Mouse (Mus musculus) stomach, embryonic 14.5 days (tissue): ENCODE measurements around the gene Rpl31. TPM values are rescaled to one million over a fixed set of nuclear protein-coding genes. Genes with fewer than 3 reads are reported as not detected.
A peak's percentile ranks its signal among the peaks of the same experiment; 100 is the strongest.

Source experiments
- ATAC-seq: fragments of 200-750 bp; cut with Nextera tagmentation; 2 replicates; pipeline ENCODE4 v1.8.0; 2017; ENCODE audit warnings: low read depth, moderate TSS enrichment; ENCODE audit not compliant: insufficient number of reproducible peaks, insufficient read depth, low FRiP score
- H3K27ac ChIP-seq: fragments of 300-500 bp; sonication (generic); 2 replicates; pipeline ENCODE4 v1.5.1; 2014; ENCODE audit warnings: mild to moderate bottlenecking, low read length, moderate library complexity, mixed read lengths
- H3K27me3 ChIP-seq: fragments of 300-500 bp; sonication (generic); 2 replicates; pipeline ENCODE4 v1.6.1; 2014; ENCODE audit warnings: low read length, control low read depth, mixed read lengths; ENCODE audit not compliant: control insufficient read depth, insufficient read depth
- H3K36me3 ChIP-seq: fragments of 300-500 bp; sonication (generic); 2 replicates; pipeline ENCODE4 v1.6.1; 2014; ENCODE audit warnings: mild to moderate bottlenecking, control low read depth, low read length, moderate library complexity, mixed read lengths; ENCODE audit not compliant: control insufficient read depth, insufficient read depth
- H3K4me1 ChIP-seq: fragments of 300-500 bp; sonication (generic); 2 replicates; pipeline ENCODE4 v1.6.1; 2014; ENCODE audit warnings: low read length, control low read depth, mixed read lengths; ENCODE audit not compliant: control insufficient read depth, insufficient read depth
- H3K4me2 ChIP-seq: fragments of 300-500 bp; sonication (generic); replicated peaks from 2 replicates; pipeline ENCODE4 v1.6.1; 2014; ENCODE audit warnings: low read depth, low read length, control low read depth
- H3K4me3 ChIP-seq: fragments of 300-500 bp; sonication (generic); 2 replicates; pipeline ENCODE4 v1.5.1; 2014; ENCODE audit warnings: low read depth, low read length, control low read depth
- H3K9ac ChIP-seq: fragments of 300-500 bp; sonication (generic); replicated peaks from 2 replicates; pipeline ENCODE4 v1.6.1; 2014; ENCODE audit warnings: low read depth, mild to moderate bottlenecking, control low read depth, low read length, moderate library complexity, mixed read lengths
- H3K9me3 ChIP-seq: fragments of 300-500 bp; sonication (generic); 2 replicates; pipeline ENCODE4 v1.6.1; 2016; ENCODE audit warnings: low read depth, low read length, control low read depth; ENCODE audit not compliant: control insufficient read depth
- WGBS: fragments of 180-500 bp; shearing (Covaris S2); extraction: QIAGEN DNeasy Blood & Tissue Kit; methylation state at CpG from one replicate; pipeline ENCODE4 v1.1.7; 2014; 5-methylcytosine and 5-hydroxymethylcytosine counted together
- polyA plus RNA-seq: library from polyadenylated mRNA; unstranded; fragments of >200 nt; fragmentation: Nextera tagmentation; extraction: Ambion mirVana; gene quantifications from 2 replicates; pipeline ENCODE4 v1.2.1, GENCODE M21; 2014

Rpl31 gene
- polyA plus RNA-seq, 1 experiment from 2014 or later = 805 TPM

DNA sequence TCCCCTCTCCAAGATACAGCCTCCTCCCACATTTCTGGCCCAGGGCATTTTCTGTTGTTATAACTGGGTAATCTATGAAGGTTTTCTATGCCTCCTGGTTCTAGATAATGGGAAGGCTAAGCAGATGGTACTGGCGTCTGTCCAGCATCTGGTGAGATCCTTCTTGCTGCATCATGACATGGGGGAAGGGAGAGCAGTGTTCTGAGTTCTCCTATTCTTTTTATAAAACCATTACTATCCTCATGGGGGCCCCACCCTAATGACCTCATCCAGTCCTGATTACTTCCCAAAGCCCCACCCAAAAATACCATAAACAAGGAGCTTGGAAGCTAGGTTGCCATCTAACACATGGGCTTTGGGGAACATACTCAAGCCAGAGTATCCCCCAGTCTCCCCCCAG lies 18.6 kb upstream of the Rpl31 start:
- no peak for ATAC-seq
- Histone ChIP-seq H3K4me3 (no peak overlapping the region), H3K4me1 (no peaks in the 10 kb centered on the region), H3K27ac (no peak overlapping the region), H3K4me2 (no peak overlapping the region), H3K27me3 (no peaks in the 10 kb centered on the region), H3K9me3 (no peaks in the 10 kb centered on the region), H3K36me3 (no peaks in the 10 kb centered on the region), H3K9ac (no peak overlapping the region)
- WGBS = 71% methylated on average over 1 of the region's 1 CpGs

DNA sequence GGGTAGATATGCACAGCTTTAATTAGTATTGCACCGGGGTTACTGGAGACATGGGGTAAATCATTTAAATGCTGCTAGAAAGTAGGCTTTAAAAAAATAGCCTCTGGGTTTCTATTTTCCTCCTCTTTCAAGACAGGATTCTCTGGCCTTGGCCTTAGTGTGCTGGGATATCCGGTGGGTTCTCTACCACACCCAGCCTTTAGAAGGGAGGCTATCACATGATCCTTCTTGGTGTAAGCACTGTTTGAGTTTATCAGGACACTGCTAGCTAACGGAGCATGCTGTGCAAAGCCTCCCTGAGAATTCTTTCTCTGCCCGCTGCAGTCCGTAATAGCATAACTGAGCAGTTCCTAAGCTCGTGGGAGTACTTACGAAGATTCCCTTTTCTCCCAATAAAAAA lies 18.2 kb upstream of the Rpl31 start:
- Histone ChIP-seq H3K36me3 (no peaks in the 10 kb centered on the region), H3K4me2 (no peak overlapping the region), H3K9me3 (no peaks in the 10 kb centered on the region), H3K4me1 (no peaks in the 10 kb centered on the region), H3K4me3 (no peak overlapping the region), H3K27ac (no peak overlapping the region), H3K27me3 (no peaks in the 10 kb centered on the region), H3K9ac (no peak overlapping the region)
- no peak for ATAC-seq
- 80% methylated on average over 7 of the region's 7 CpGs for WGBS

DNA sequence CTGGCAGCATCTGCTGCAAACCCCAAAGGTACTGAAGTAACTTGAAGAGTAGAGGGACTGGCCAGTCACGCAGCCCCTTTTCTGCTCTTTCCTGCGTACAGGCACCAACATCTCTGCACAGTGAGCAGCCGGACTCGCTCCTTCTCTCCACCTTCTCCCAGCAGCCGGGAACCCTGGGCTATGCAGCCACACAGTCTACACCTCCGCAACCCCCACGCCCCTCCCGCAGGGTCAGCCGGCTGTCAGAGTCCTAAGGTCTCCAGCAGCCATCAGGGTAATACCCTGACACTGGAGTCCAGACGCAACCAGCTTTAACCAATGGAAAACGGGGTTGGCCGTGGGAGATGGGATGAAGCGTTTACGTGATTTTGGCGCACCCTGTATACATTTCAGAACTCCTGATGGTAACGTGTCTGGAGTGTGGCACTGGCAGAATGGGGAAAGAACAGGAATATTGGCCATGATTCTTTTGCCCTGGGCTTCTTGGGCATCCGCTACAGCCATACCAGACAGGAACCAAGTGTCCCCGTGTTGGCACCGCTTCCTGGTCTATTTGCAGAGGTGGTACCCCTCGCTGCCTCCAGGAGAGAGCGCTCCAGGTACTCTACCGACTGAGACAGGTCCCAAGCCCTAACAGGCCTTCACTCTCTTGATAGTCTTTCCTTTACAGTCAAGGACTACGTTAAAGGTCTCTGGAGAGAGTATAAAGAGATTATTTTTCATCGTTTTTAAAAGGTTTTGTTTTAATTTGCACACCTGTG lies 5.7 kb upstream of the Rpl31 start:
- 0 out of 2 replicates have a peak, but pooled peaks have one; percentile 54 for ATAC-seq

DNA sequence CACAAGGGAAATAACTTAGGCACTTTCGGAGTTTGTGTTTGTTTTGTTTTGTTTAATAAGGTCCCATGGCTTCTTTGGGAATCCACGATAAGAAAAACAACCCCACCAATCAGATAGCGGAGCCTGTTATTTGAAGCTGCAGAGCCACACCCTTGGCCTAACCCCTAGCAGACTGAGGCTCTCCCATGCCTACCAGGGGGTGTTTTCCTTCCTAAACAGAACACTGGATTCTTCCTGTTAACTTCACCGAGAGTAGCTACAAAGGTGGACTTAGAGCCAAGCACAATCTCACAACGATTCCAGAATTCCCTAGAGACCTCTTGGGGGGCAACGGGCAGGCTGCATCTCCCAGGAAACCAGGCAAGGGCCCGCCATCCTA lies 5.1 kb upstream of the Rpl31 start:
- no peaks in the 10 kb centered on the region for H3K9me3 ChIP-seq
- 46% methylated on average over 7 of the region's 7 CpGs for WGBS
- H3K36me3 ChIP-seq = no peaks in the 10 kb centered on the region
- H3K9ac ChIP-seq = no peak overlapping the region
- no peaks in the 10 kb centered on the region for H3K27me3 ChIP-seq
- no peak overlapping the region for H3K4me3 ChIP-seq
- peaks cover 5% of the 10 kb centered on the region; the same call in 1 of the 2 replicates for H3K4me1 ChIP-seq
- no peak overlapping the region for H3K27ac ChIP-seq
- ATAC-seq = no peak
- no peak overlapping the region for H3K4me2 ChIP-seq

More for the DNA sequence above, 5.7 kb upstream of the Rpl31 start:
- Histone ChIP-seq H3K4me3 (no peak overlapping the region), H3K9ac (no peak overlapping the region), H3K36me3 (no peaks in the 10 kb centered on the region), H3K27me3 (no peaks in the 10 kb centered on the region), H3K4me2 (peak overlapping the region; percentile 40), H3K4me1 (peaks cover 5% of the 10 kb centered on the region; the same call in 1 of the 2 replicates), H3K9me3 (no peaks in the 10 kb centered on the region), H3K27ac (no peak overlapping the region)
- WGBS = 26% methylated on average over 24 of the region's 24 CpGs

DNA sequence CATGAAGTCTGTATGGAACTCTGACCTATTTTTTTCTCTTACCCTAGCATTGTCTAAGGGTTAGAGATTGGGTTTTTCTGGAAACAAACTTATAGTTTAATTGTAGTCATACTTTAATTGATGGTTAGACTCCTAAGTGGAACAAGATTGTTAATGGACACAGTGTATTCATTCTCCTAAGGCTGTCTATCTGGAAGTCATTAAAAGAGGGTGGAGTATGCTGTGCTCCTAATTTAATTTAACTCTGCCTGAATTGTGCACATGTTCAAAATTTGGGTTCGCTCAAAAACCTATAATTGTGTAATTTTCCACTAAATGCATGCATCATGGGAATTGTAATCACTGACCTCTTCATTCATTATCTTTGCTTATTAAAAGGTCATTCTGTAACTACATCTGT lies 2.1 kb upstream of the Rpl31 start:
- Histone ChIP-seq H3K9me3 (no peaks in the 10 kb centered on the region), H3K27me3 (no peaks in the 10 kb centered on the region), H3K36me3 (peaks cover 15% of the 10 kb centered on the region), H3K9ac (no peak overlapping the region), H3K4me1 (peaks cover 10% of the 10 kb centered on the region), H3K4me3 (no peak overlapping the region), H3K27ac (no peak overlapping the region), H3K4me2 (no peak overlapping the region)
- ATAC-seq = no peak
- 84% methylated on average over 1 of the region's 1 CpGs for WGBS

DNA sequence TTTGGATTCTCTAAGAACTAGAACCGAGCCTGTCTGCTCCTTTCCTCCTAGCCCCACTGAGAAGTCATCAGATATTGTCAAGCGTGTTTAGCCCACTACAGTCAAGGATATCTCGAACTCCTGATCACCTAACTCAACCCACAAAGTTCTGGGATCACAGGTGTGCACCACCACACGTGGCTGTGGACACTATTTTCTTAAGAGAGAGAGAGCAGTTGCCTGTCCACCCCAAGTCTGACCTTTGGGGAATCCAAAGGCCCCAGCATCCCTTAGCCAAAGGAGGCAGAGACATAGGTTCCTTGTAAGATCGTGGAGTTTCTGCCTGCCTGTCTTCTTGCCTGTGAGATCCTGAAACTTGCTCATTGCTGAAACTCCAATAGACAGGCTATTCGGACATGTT lies 597 bp upstream of the Rpl31 start:
- ATAC-seq = no peak
- H3K4me2 ChIP-seq = peak overlapping the region; percentile 46
- H3K27ac ChIP-seq = no peak overlapping the region
- H3K36me3 ChIP-seq = peaks cover 27% of the 10 kb centered on the region
- no peaks in the 10 kb centered on the region for H3K9me3 ChIP-seq
- peaks cover 5% of the 10 kb centered on the region for H3K4me1 ChIP-seq
- H3K9ac ChIP-seq = peak overlapping the region; percentile 50
- H3K27me3 ChIP-seq = no peaks in the 10 kb centered on the region
- WGBS = 29% methylated on average over 6 of the region's 6 CpGs
- H3K4me3 ChIP-seq = peak overlapping the region; percentile 67

DNA sequence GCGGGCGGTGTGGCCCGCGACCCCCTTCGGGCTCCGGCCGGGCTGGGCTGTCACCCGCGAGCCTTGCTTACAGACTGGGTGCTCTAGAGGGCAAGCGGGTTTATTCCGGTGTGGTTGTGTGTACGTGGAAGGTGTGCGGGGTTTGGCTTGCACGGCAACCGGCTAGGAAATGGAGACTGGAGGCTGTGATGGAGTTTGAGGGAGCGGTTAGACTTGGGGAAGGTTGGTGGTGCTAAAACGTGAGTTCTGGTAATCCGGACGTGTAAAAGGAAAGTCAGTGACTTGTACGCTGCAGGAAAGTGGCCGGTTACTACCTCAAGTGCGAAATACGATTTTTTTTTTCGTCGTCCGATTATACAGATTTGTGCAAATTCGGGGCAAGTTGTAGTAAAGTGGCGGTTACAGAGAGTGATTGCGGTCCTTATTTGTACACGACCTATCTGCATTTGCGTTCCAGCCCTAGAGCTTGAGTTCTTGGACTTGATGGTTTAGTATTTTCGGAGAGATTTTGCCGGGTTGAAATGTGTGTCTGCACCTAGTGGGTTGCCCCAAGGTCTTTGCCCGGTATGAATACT lies 712 bp downstream of the Rpl31 start:
- Histone ChIP-seq H3K9me3 (no peaks in the 10 kb centered on the region), H3K9ac (peak overlapping the region; percentile 94), H3K27ac (peak overlapping the region; percentile 89), H3K4me1 (peaks cover 5% of the 10 kb centered on the region; the same call in 1 of the 2 replicates), H3K4me3 (peak overlapping the region; percentile 67), H3K4me2 (peak overlapping the region; percentile 94), H3K36me3 (peaks cover 39% of the 10 kb centered on the region), H3K27me3 (no peaks in the 10 kb centered on the region)
- peak; percentile 12; the same call in 1 of the 2 replicates for ATAC-seq
- WGBS = under 1% methylated on average over 34 of the region's 34 CpGs

DNA sequence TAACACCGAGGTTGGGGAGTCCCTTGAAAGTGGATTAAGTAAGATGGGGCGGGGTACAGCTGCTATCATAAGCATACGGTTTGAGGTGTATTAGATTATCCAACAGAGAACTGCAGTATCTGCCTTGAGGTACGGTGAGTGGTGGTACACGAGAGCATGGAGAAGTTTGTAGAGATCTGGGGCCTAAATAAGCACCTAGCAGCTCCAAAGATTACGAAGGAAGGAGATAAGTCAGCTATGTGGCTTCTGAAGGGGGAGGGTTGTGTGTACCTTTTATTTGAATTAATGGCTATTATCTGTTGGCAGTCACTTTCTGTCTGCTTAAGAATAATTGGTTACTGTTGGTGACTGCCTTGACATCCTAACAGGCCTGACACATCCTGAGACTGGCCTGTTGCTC lies 2.8 kb downstream of the Rpl31 start:
- 86% methylated on average over 6 of the region's 6 CpGs for WGBS
- H3K36me3 ChIP-seq = peaks cover 51% of the 10 kb centered on the region
- H3K27ac ChIP-seq = no peak overlapping the region
- no peak overlapping the region for H3K9ac ChIP-seq
- no peak overlapping the region for H3K4me3 ChIP-seq
- no peaks in the 10 kb centered on the region for H3K27me3 ChIP-seq
- peaks cover 5% of the 10 kb centered on the region; the same call in 1 of the 2 replicates for H3K4me1 ChIP-seq
- ATAC-seq = no peak
- no peaks in the 10 kb centered on the region for H3K9me3 ChIP-seq
- H3K4me2 ChIP-seq = no peak overlapping the region
